Mouse (Mus musculus) intestine, embryonic 16.5 days (tissue): ENCODE results near the gene Coro2b. TPM values are rescaled to one million over a fixed set of nuclear protein-coding genes. Genes with fewer than 3 reads are reported as not detected.
"Not testable (repeated sequence)": the region's sequence is repeated elsewhere in the genome, so short reads cannot be mapped to it uniquely, and the experiment has no call there.

Source experiments
- ATAC-seq: fragments of 200-750 bp; cut with Nextera tagmentation; 2 replicates; pipeline ENCODE4 v1.8.0; 2017; ENCODE audit warnings: moderate TSS enrichment, moderate library complexity
- H3K27ac ChIP-seq: fragments of 300-500 bp; sonication (generic); 2 replicates; pipeline ENCODE4 v1.5.1; 2014; ENCODE audit warnings: mild to moderate bottlenecking, low read length
- H3K27me3 ChIP-seq: fragments of 300-500 bp; sonication (generic); replicated peaks from 2 replicates; pipeline ENCODE4 v1.6.1; 2014; ENCODE audit warnings: low read length, control low read depth, mixed read lengths; ENCODE audit not compliant: control insufficient read depth, insufficient read depth
- H3K36me3 ChIP-seq: fragments of 300-500 bp; sonication (generic); 2 replicates; pipeline ENCODE4 v1.6.1; 2014; ENCODE audit warnings: low read length, control low read depth; ENCODE audit not compliant: control insufficient read depth, insufficient read depth
- H3K4me1 ChIP-seq: fragments of 300-500 bp; sonication (generic); 2 replicates; pipeline ENCODE4 v1.6.1; 2014; ENCODE audit warnings: low read length, control low read depth, mixed read lengths; ENCODE audit not compliant: control insufficient read depth, insufficient read depth
- H3K4me2 ChIP-seq: fragments of 300-500 bp; sonication (generic); 2 replicates; pipeline ENCODE4 v1.6.1; 2014; ENCODE audit warnings: low read depth, low read length, control low read depth
- H3K4me3 ChIP-seq: fragments of 300-500 bp; sonication (generic); 2 replicates; pipeline ENCODE4 v1.5.1; 2014; ENCODE audit warnings: mild to moderate bottlenecking, low read length
- H3K9ac ChIP-seq: fragments of 300-500 bp; sonication (generic); 2 replicates; pipeline ENCODE4 v1.6.1; 2014; ENCODE audit warnings: low read depth, low read length
- H3K9me3 ChIP-seq: fragments of 300-500 bp; sonication (generic); 2 replicates; pipeline ENCODE4 v1.6.1; 2016; ENCODE audit warnings: low read length, control low read depth; ENCODE audit not compliant: control insufficient read depth
- whole genome bisulfite sequencing: fragments of 180-500 bp; shearing (Covaris S2); extraction: QIAGEN DNeasy Blood & Tissue Kit; methylation state at CpG from one replicate; pipeline ENCODE4 v1.1.7; 2014; 5-methylcytosine and 5-hydroxymethylcytosine counted together
- polyA plus RNA-seq: library from polyadenylated mRNA; unstranded; fragments of >200 nt; fragmentation: Nextera tagmentation; extraction: Ambion mirVana; gene quantifications from 2 replicates; pipeline ENCODE4 v1.2.1, GENCODE M21; 2015

Gene Coro2b
- polyA plus RNA-seq, 1 experiment from 2014 or later, result 8.2 TPM

DNA sequence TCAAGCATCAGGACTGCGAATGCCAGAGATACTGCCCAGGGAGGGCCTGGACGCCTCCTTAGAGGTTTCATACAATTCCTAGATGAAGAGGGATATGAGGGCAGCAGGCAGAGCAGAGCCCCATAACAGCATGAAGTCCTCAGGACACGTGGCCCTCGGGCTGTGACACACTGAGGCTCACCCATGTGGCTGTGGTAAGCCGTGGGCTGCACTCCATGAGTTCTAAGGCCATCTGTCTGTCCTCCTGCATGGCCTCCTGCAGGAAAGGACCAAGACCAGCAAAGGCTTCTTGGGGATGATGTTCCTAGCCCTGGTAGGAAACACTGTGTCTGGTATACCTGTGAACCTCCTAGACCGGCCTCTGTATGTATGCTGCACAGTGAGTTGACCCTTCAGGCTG, 86.5 kb downstream of the Coro2b start:
- no peak overlapping the region for H3K9ac ChIP-seq
- ATAC-seq, result no peak

DNA sequence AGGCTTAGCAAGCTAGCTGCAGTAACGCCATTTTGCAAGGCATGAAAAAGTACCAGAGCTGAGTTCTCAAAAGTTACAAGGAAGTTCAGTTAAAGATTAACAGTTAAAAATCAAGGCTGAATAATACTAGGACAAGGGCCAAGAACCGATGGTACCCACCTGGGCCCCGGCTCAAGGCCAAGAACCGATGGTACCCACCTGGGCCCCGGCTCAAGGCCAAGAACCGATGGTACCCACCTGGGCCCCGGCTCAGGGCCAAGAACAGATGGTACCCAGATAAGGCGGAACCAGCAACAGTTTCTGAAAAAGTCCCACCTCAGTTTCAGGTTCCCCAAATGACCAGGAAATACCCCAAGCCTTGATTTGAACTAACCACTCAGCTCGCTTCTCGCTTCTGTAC, 89.5 kb downstream of the Coro2b start:
- ATAC-seq, H3K4me3 ChIP-seq, H3K27ac ChIP-seq, H3K4me1 ChIP-seq, H3K36me3 ChIP-seq, H3K27me3 ChIP-seq, H3K9me3 ChIP-seq, H3K9ac ChIP-seq, H3K4me2 ChIP-seq: not testable (repeated sequence)
- WGBS, result 84% methylated on average over 6 of the region's 10 CpGs

More for the DNA sequence above, 86.5 kb downstream of the Coro2b start:
- Histone ChIP-seq H3K4me1 (peaks cover 13% of the 10 kb centered on the region), H3K4me3 (no peak overlapping the region), H3K4me2 (no peak overlapping the region), H3K9me3 (no peaks in the 10 kb centered on the region), H3K36me3 (no peaks in the 10 kb centered on the region), H3K27ac (no peak overlapping the region), H3K27me3 (no peaks in the 10 kb centered on the region)
- 82% methylated on average over 6 of the region's 6 CpGs for WGBS

DNA sequence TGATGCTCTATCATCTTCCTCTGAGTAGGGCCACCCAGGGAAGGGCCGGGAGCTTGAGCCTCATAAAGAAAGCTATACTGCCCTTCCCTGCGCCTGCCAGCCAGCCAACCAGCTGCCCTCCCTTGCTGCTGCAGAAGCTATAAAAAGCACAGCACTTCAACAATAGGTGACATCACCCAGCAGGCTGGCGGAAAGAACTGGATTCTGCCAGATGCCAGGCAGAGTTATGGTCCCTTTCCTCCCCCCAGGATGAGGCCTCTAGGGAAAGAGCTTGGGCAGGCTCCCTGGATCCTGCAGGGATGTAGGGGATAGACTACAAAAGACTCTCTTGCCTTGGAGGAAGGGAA, 98.1 kb downstream of the Coro2b start:
- Histone ChIP-seq H3K4me1 (peaks cover 17% of the 10 kb centered on the region), H3K27ac (peak overlapping the region; percentile 60; the same call in 1 of the 2 replicates), H3K9ac (0 out of 2 replicates have a peak overlapping the region, but pooled peaks have one; percentile 29), H3K9me3 (no peaks in the 10 kb centered on the region), H3K4me2 (no peak overlapping the region), H3K36me3 (no peaks in the 10 kb centered on the region), H3K4me3 (no peak overlapping the region), H3K27me3 (no peaks in the 10 kb centered on the region)
- ATAC-seq, result peak; percentile 87
- 28% methylated on average over 3 of the region's 3 CpGs for WGBS

DNA sequence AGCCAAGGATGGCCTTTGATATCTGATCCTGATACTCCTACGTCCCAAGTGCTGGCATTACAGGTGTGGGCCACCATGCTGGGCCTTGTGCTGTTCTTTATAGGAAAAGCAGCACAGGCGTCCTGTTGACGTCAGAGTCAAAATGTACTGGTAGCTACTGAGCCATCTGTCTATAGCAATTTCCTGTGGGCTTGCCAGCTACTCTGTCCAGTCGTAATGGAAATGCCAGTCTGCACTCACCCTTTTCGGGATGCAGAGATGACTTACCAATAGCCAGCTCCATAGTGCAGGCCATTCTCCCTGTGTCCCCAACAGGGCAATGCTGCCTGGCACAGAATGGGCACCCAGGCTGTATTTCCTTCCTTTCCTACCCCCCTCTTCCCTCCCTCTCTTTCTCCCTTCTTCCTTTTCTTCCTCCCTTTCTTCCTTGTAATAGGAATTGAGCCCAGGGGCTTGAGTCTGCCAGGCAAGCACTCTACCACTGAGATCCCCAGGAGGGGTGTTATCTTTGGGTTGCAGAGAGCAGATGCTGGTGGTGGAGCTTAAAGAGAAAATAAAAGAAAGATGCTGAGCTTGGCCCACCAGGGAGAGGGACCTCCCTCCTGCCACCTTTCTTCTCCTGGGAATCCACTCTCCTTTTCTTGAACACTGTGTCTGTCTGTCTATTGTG, 98.6 kb downstream of the Coro2b start:
- no peak for ATAC-seq
- H3K4me1 ChIP-seq, result peaks cover 17% of the 10 kb centered on the region
- no peaks in the 10 kb centered on the region for H3K9me3 ChIP-seq
- no peak overlapping the region for H3K9ac ChIP-seq
- H3K4me2 ChIP-seq, result no peak overlapping the region
- H3K27ac ChIP-seq, result peak overlapping the region; percentile 60
- H3K36me3 ChIP-seq, result no peaks in the 10 kb centered on the region
- H3K4me3 ChIP-seq, result no peak overlapping the region
- WGBS, result 68% methylated on average over 5 of the region's 5 CpGs
- H3K27me3 ChIP-seq, result no peaks in the 10 kb centered on the region

DNA sequence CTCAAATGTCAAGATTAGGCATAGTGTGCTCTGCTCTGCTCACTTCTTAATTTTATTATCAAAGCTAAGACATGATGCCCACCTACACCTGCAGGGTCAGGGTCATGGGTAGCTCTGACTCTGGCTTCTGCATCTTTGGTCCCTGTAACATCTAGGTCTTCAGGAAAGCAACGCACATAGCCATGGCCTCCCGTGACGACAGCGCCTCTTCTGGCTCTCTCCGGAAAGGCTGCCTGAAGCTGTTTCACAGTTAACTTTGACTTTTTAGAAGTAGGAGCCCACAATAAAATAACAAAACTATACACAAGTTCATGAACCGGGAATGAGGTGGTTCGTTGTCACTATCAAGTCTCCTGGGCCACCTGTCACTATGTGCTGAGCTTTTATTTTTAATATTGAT, 99.4 kb downstream of the Coro2b start:
- Histone ChIP-seq H3K9ac (no peak overlapping the region), H3K9me3 (no peaks in the 10 kb centered on the region), H3K27me3 (no peaks in the 10 kb centered on the region), H3K4me2 (no peak overlapping the region), H3K36me3 (no peaks in the 10 kb centered on the region), H3K4me3 (no peak overlapping the region), H3K27ac (no peak overlapping the region), H3K4me1 (peaks cover 17% of the 10 kb centered on the region)
- no peak for ATAC-seq
- WGBS, result 94% methylated on average over 7 of the region's 7 CpGs

DNA sequence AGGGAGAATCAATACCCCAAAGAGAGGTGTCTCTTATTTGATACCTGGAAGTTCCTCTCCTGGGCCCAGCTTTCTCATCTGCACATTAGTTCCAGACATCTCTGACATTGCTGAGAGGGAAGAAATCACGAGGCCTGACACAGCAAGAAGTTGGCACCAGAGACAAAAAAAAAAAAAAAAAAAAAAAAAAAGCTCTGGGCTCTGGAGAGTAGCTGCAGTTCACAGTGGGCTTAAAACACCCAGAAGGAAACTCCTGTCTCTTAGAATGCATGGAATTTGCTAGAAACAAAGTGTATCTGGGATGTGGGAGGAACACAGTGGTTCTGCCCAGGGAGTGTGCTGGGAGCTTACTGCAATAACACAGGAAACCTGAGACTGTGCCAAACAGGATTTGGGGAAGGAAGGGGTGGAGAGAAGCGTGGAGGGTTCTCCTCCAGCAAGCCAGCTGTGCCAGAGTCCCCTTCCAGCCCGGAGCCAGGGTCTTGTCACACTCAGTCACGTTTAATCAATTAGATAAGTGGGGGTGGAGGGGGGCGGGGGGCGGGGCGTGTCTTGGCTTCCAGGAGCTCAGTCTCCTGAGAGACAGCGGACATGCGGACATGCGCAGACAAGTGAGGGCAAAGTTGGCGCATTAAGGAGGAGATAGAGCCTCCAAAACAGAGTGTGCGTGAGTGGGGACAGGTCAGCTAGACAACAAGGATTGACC, 101.1 kb downstream of the Coro2b start:
- WGBS, result 4% methylated on average over 12 of the region's 12 CpGs
- Histone ChIP-seq H3K9me3 (no peaks in the 10 kb centered on the region), H3K4me3 (no peak overlapping the region), H3K4me1 (peaks cover 17% of the 10 kb centered on the region), H3K9ac (peak overlapping the region; percentile 49), H3K36me3 (no peaks in the 10 kb centered on the region), H3K27ac (peak overlapping the region; percentile 68), H3K27me3 (no peaks in the 10 kb centered on the region), H3K4me2 (peak overlapping the region; percentile 28; the same call in 1 of the 2 replicates)
- ATAC-seq, result peak; percentile 81

DNA sequence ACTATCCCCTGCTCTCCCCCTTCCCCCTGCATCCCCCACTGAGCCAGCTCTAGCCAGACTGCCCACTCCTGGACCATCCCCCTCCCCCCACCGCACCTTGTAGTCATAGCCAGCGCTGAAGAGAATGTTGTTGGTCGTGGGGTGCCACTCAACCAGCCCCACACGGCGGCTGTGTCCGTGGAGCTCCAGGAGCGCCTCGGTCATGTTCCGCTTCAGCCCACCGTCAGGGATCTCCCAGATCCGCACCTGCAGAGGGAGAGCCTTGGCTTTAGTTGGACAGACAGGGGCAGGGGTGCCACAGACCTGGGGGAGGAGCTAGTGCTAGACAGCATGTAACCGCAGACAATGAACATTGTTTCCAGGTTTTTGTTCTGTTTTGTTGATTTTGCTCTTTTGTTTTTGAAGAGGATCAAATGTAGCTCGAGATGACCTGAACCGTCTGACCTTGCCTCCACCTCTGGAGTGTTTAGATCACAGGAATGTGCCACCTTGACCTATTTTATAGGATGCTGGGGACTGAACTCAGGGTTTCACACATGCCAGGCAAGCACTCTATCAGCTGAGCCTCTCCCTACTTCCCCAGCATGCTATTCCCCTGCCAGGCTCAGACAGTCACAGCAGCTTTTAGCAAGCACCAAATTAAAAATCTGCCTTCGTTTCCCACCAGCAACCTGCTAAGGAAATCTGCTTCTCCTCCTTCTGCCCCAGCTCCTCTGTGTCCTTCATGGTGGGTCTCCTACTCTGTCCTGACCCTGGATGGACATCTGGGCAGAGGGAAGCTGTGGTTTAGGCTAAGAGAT, 104.4 kb downstream of the Coro2b start:
- WGBS, result 72% methylated on average over 15 of the region's 15 CpGs
- Histone ChIP-seq H3K4me2 (no peak overlapping the region), H3K27ac (no peak overlapping the region), H3K9ac (no peak overlapping the region), H3K4me1 (peaks cover 12% of the 10 kb centered on the region), H3K9me3 (no peaks in the 10 kb centered on the region), H3K36me3 (no peaks in the 10 kb centered on the region), H3K27me3 (no peaks in the 10 kb centered on the region), H3K4me3 (no peak overlapping the region)
- ATAC-seq, result no peak

DNA sequence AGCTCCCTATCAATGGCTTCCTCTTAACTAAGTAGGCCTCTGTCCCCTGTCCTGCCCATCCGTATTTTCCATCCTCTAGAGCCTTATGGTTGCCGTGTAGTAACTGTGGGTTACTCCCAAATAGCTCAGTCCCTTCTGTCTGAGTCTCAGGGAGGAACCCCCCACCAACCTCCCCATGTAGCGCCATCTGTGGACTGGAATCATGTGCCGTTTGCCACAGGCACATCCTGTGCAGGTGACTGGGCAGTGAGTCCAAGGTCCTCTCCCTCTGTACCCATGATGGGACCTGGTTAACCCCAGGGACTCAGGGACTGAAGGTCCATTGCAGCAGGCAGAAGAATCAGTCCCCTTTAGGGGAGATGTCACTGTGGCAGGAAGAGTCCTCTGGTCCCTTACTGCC, 106.1 kb downstream of the Coro2b start:
- peaks cover 5% of the 10 kb centered on the region; the same call in 1 of the 2 replicates for H3K4me1 ChIP-seq
- WGBS, result 90% methylated on average over 4 of the region's 4 CpGs
- no peak overlapping the region for H3K4me2 ChIP-seq
- H3K27ac ChIP-seq, result no peak overlapping the region
- no peaks in the 10 kb centered on the region for H3K9me3 ChIP-seq
- H3K36me3 ChIP-seq, result no peaks in the 10 kb centered on the region
- no peak overlapping the region for H3K9ac ChIP-seq
- ATAC-seq, result no peak
- no peak overlapping the region for H3K4me3 ChIP-seq
- H3K27me3 ChIP-seq, result no peaks in the 10 kb centered on the region

DNA sequence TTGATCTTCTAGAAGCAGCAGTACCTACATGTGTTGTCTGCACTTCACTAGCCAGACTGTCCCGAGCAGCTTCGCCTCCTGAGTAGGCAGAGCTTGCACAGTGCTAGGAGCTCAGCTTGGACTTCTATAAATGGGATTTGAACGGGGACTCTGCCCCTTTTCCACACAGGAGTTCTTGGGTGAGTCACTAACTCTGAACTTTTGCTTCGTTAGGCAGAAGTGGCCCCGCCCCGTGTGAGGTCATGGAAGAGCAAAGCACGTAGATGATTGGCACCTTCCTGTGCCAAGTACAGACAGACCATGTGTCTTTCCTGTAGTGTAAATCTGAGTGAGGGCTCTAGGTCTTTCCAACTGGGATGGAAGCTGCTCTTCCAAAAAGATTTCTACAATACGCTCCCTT, 109.8 kb downstream of the Coro2b start:
- H3K36me3 ChIP-seq, result no peaks in the 10 kb centered on the region
- no peak overlapping the region for H3K27ac ChIP-seq
- no peak overlapping the region for H3K9ac ChIP-seq
- H3K9me3 ChIP-seq, result no peaks in the 10 kb centered on the region
- no peaks in the 10 kb centered on the region for H3K4me1 ChIP-seq
- H3K4me2 ChIP-seq, result no peak overlapping the region
- H3K27me3 ChIP-seq, result no peaks in the 10 kb centered on the region
- 77% methylated on average over 8 of the region's 8 CpGs for WGBS
- ATAC-seq, result peak; percentile 82
- H3K4me3 ChIP-seq, result no peak overlapping the region
